Mouse (Mus musculus): ENCODE measurements around the gene Ddx43.

DNA sequence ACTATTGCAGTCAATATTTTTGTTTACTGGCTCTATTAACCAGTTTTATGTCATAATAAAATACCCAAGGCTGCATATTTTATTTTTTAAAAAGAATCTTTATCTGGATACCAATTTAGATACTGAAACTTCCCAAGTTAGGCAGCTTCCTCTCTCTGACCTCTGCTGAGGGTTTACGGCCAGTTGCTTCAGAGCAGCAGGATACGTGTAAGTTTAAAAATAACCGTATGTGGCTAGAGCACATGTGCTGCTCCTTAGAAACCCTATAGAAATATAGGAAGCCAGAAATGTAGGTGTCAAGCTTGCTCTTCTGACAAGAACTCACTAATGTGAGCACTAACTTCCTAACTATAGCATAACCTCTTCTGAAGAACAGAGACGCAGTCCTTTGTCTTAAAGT is 67.8 kb downstream of the Ddx43 start:
- TF ChIP-seq USF1 (IDR thresholded peaks at IDR 0.05; ENCODE audit: low read depth): no peak
- TF ChIP-seq MYOD1 (IDR thresholded peaks at IDR 0.05; ENCODE audit: control insufficient read depth in 1 of 3, insufficient read length in 2 of 3, low read depth in 2 of 3): no peak
- no peak for TF ChIP-seq POLR2A (IDR thresholded peaks at IDR 0.05; ENCODE audit: insufficient read length, low read depth)
- no peak for TF ChIP-seq E2F4 (IDR thresholded peaks at IDR 0.05; ENCODE audit: insufficient read depth)
- no peak for TF ChIP-seq POLR2AphosphoS2 (IDR thresholded peaks at IDR 0.05; ENCODE audit: insufficient read length, low read depth)
- TF ChIP-seq MYOG (IDR thresholded peaks at IDR 0.05; ENCODE audit: control insufficient read depth in 1 of 3, insufficient read depth in 1 of 3, insufficient read length in 2 of 3, low read depth in 2 of 3): no peak
- no peak for TF ChIP-seq MAX (IDR thresholded peaks at IDR 0.05; ENCODE audit: low read depth)
- no peak for TF ChIP-seq TCF12 (IDR thresholded peaks at IDR 0.05; ENCODE audit: insufficient read depth, poor library complexity, severe bottlenecking)
- no peak for TF ChIP-seq REST (IDR thresholded peaks at IDR 0.05; ENCODE audit: insufficient read depth, insufficient read length)
- TF ChIP-seq CEBPB (IDR thresholded peaks at IDR 0.05; ENCODE audit: insufficient read depth, poor library complexity, severe bottlenecking): no peak

Data from myocyte (in vitro differentiated cells).